Mouse (Mus musculus) MEL (cell line): Measurements from ENCODE around the gene Abhd8. TPM values are rescaled to one million over a fixed set of nuclear protein-coding genes. Genes with fewer than 3 reads are reported as not detected.

ENCODE experiments used
- DNase-seq: peaks from one replicate; pipeline ENCODE4 v3.0.0; 2011; ENCODE audit warnings: low read depth, low spot score
- H3K27ac ChIP-seq: 2 replicates; pipeline ENCODE4 v1.5.1; 2012; ENCODE audit warnings: low read depth, mild to moderate bottlenecking, control low read depth, low read length, moderate library complexity; ENCODE audit not compliant: control insufficient read depth
- H3K27me3 ChIP-seq, 2 experiments: fragments of 150-350 bp in 1 of 2; sonication (generic) in 1 of 2; 2 replicates each; pipeline ENCODE4 v1.6.1; 2012; ENCODE audit warnings: low read length in 2 of 2, mild to moderate bottlenecking in 2 of 2, improper control_type of control experiment in 1 of 2, moderate library complexity in 1 of 2; ENCODE audit not compliant: insufficient read depth in 2 of 2, control insufficient read depth in 1 of 2
- H3K36me3 ChIP-seq, 2 experiments: 2 replicates each; pipeline ENCODE4 v1.6.1; 2012 to 2014; ENCODE audit warnings: low read length in 2 of 2, improper control_type of control experiment in 1 of 2, inconsistent platforms in 1 of 2, mild to moderate bottlenecking in 1 of 2; ENCODE audit not compliant: insufficient read depth in 2 of 2, control insufficient read depth in 1 of 2
- H3K4me1 ChIP-seq, 2 experiments: fragments of 150-350 bp in 1 of 2; sonication (generic) in 1 of 2; 2 replicates each; pipeline ENCODE4 v1.6.1; 2012; ENCODE audit warnings: low read length in 2 of 2, improper control_type of control experiment in 1 of 2, mild to moderate bottlenecking in 1 of 2; ENCODE audit not compliant: insufficient read depth in 2 of 2, control insufficient read depth in 1 of 2
- H3K4me3 ChIP-seq, 2 experiments: fragments of 150-350 bp in 1 of 2; sonication (generic) in 1 of 2; 2 replicates each; pipeline ENCODE4 v1.5.1; 2012; ENCODE audit warnings: low read depth in 2 of 2, low read length in 2 of 2, mild to moderate bottlenecking in 2 of 2, moderate library complexity in 2 of 2, control low read depth in 1 of 2, improper control_type of control experiment in 1 of 2; ENCODE audit not compliant: control insufficient read depth in 1 of 2, insufficient read depth in 1 of 2
- H3K79me2 ChIP-seq: 2 replicates; pipeline ENCODE4 v1.6.1; 2012; ENCODE audit warnings: mild to moderate bottlenecking, low read length, moderate library complexity; ENCODE audit not compliant: control insufficient read depth, poor library complexity, insufficient read depth
- H3K9ac ChIP-seq: 2 replicates; pipeline ENCODE4 v1.6.1; 2012; ENCODE audit warnings: low read depth, mild to moderate bottlenecking, control low read depth, low read length, moderate library complexity; ENCODE audit not compliant: control insufficient read depth, poor library complexity, severe bottlenecking
- H3K9me3 ChIP-seq: fragments of 150-350 bp; sonication (generic); replicated peaks from 2 replicates; pipeline ENCODE4 v1.6.1; 2012; ENCODE audit warnings: mild to moderate bottlenecking, low read length, improper control_type of control experiment, moderate library complexity; ENCODE audit not compliant: insufficient read depth
- CHD1 ChIP-seq: IDR thresholded peaks from 2 replicates; pipeline ENCODE4 v1.6.1; 2012; ENCODE audit warnings: low read depth, mild to moderate bottlenecking, inconsistent platforms, low read length, improper control_type of control experiment
- CTCF ChIP-seq, 3 experiments: IDR thresholded peaks in 2 of 3; conservative IDR thresholded peaks in 1 of 3; 2 replicates each; pipeline ENCODE4 v1.5.1; 2011 to 2012; ENCODE audit warnings: low read length in 3 of 3, low read depth in 2 of 3, mild to moderate bottlenecking in 2 of 3, improper control_type of control experiment in 1 of 3, inconsistent platforms in 1 of 3, mixed read lengths in 1 of 3, moderate library complexity in 1 of 3; ENCODE audit not compliant: control insufficient read depth in 1 of 3, insufficient read depth in 1 of 3, poor library complexity in 1 of 3, severe bottlenecking in 1 of 3
- ELF1 ChIP-seq: IDR thresholded peaks from 2 replicates; pipeline ENCODE4 v1.6.1; 2014; ENCODE audit warnings: low read depth, mild to moderate bottlenecking, inconsistent platforms, low read length, improper control_type of control experiment, moderate library complexity
- EP300 ChIP-seq, 2 experiments: IDR thresholded peaks; 2 replicates each; pipeline ENCODE4 v1.6.1; 2011; ENCODE audit warnings: improper control_type of control experiment in 2 of 2, low read length in 2 of 2, low read depth in 1 of 2, mild to moderate bottlenecking in 1 of 2
- GATA1 ChIP-seq: IDR thresholded peaks from 2 replicates; pipeline ENCODE4 v1.6.1; 2011; ENCODE audit warnings: low read depth, low read length, improper control_type of control experiment
- JUND ChIP-seq: IDR thresholded peaks from 2 replicates; pipeline ENCODE4 v1.6.1; 2011; ENCODE audit warnings: low read depth, mild to moderate bottlenecking, improper control_type of control experiment, low read length
- KAT2A ChIP-seq: conservative IDR thresholded peaks from 2 replicates; pipeline ENCODE4 v1.6.1; 2012; ENCODE audit warnings: low read depth, low read length, improper control_type of control experiment, inconsistent platforms
- MEF2A ChIP-seq: IDR thresholded peaks from 2 replicates; pipeline ENCODE4 v1.6.1; 2014; ENCODE audit warnings: low read depth, mild to moderate bottlenecking, inconsistent platforms, low read length, improper control_type of control experiment; ENCODE audit not compliant: poor library complexity, insufficient replicate concordance, severe bottlenecking; ENCODE audit errors: extremely low read depth
- MXI1 ChIP-seq: IDR thresholded peaks from 2 replicates; pipeline ENCODE4 v1.6.1; 2011; ENCODE audit warnings: mild to moderate bottlenecking, low read depth, low read length, improper control_type of control experiment
- MYB ChIP-seq: IDR thresholded peaks from 2 replicates; pipeline ENCODE4 v1.6.1; 2011; ENCODE audit warnings: mild to moderate bottlenecking, low read depth, low read length, improper control_type of control experiment
- NELFE ChIP-seq: IDR thresholded peaks from 2 replicates; pipeline ENCODE4 v1.6.1; 2011; ENCODE audit warnings: low read depth, low read length, improper control_type of control experiment
- POLR2A ChIP-seq, 2 experiments: IDR thresholded peaks; 2 replicates each; pipeline ENCODE4 v1.6.1; 2011 to 2012; ENCODE audit warnings: low read length in 2 of 2, mild to moderate bottlenecking in 2 of 2, control low read depth in 1 of 2, improper control_type of control experiment in 1 of 2, low read depth in 1 of 2, moderate library complexity in 1 of 2; ENCODE audit not compliant: control insufficient read depth in 1 of 2, insufficient read depth in 1 of 2, poor library complexity in 1 of 2
- POLR2AphosphoS2 ChIP-seq: IDR thresholded peaks from 2 replicates; pipeline ENCODE4 v1.6.1; 2011; ENCODE audit warnings: low read length, improper control_type of control experiment
- RAD21 ChIP-seq: IDR thresholded peaks from 2 replicates; pipeline ENCODE4 v1.6.1; 2011; ENCODE audit warnings: mild to moderate bottlenecking, low read depth, low read length, improper control_type of control experiment
- RCOR1 ChIP-seq: IDR thresholded peaks from 2 replicates; pipeline ENCODE4 v1.6.1; 2012; ENCODE audit warnings: low read depth, mild to moderate bottlenecking, inconsistent platforms, low read length, improper control_type of control experiment
- TAL1 ChIP-seq: IDR thresholded peaks from 2 replicates; pipeline ENCODE4 v1.6.1; 2012; ENCODE audit warnings: mild to moderate bottlenecking, inconsistent platforms, low read length, moderate library complexity, mixed read lengths
- TBP ChIP-seq: IDR thresholded peaks from 2 replicates; pipeline ENCODE4 v1.8.0; 2011; ENCODE audit warnings: low read depth, low read length, improper control_type of control experiment
- UBTF ChIP-seq: IDR thresholded peaks from 2 replicates; pipeline ENCODE4 v1.6.1; 2012; ENCODE audit warnings: low read depth, mild to moderate bottlenecking, inconsistent platforms, low read length, improper control_type of control experiment, moderate library complexity, borderline replicate concordance; ENCODE audit not compliant: insufficient read depth
- USF1 ChIP-seq: IDR thresholded peaks from 2 replicates; pipeline ENCODE4 v1.6.1; 2014; ENCODE audit warnings: low read depth, mild to moderate bottlenecking, inconsistent platforms, low read length, improper control_type of control experiment, moderate library complexity
- ZC3H11A ChIP-seq: IDR thresholded peaks from 2 replicates; pipeline ENCODE4 v1.6.1; 2012; ENCODE audit warnings: low read depth, mild to moderate bottlenecking, inconsistent platforms, low read length, improper control_type of control experiment
- ZMIZ1 ChIP-seq: IDR thresholded peaks from 2 replicates; pipeline ENCODE4 v1.6.1; 2012; ENCODE audit warnings: low read depth, mild to moderate bottlenecking, inconsistent platforms, low read length, improper control_type of control experiment, moderate library complexity
- polyA plus RNA-seq, 2 experiments: library from polyadenylated mRNA; stranded (reverse) in 1 of 2; unstranded in 1 of 2; fragments of >175 nt in 1 of 2; fragments of >200 nt in 1 of 2; gene quantifications; 2 replicates each; pipeline versions ENCODE4 v1.2.1 to v1.2.4; 2012; ENCODE audit warnings: low replicate concordance in 2 of 2, low read depth in 1 of 2; ENCODE audit not compliant: insufficient read length in 2 of 2, insufficient read depth in 1 of 2, missing spikeins in 1 of 2
- total RNA-seq: library from RNA; depleted of rRNA; stranded (reverse); fragments of 300-350 nt; gene quantifications from 2 replicates; pipeline ENCODE4 v1.2.3, GENCODE M21; 2012

The Abhd8 gene
- total and polyA plus RNA-seq, 3 experiments: 28.5 to 39.2 TPM; not detected in 1

DNA sequence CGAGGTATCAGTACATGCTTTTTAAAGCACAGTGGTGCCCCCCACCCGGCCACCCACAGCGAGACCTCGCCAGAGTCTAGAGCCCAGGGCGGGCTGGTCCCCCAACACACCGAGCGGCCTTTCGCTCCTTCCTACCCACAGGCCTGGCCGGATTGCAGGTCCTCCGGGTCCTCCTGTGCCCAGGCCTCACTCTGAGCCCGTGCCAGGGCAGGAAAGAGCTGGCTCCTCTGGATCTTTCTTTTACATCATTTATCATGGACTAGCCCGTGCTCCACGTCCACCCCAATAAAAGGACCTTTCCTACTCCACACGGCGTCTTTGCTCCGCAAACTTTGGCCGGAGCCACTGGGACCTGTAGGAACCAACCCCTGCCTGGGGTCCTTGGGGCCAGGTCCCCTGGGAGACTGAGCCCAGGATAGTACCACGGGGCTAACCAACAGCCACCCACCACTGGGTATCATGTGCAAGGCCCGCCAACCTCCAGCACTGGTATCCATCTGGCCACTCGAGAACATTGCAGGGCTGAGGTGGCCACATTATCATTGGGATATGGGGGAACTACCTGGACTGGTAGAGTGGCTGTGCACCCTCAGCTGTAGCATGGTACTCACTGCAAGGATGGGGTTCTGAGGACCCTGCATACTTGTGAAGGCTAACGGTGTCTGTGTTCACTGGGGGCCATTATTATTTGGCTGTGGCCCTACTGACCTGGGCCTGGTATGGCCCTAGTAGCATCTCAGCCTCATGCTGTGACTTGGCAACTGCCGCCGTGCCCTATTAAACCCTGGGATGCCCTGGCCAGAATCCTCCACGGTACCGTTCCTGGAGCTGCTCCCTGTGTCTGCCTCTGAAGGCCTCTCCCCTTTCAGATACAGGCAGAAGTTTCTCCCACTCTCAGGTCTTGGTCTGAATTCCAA lies 11.6 kb upstream of the Abhd8 start:
- no peak overlapping the region for H3K27ac ChIP-seq
- peaks cover 0 to 5% of the 10 kb centered on the region in 2 experiments; a peak in 1 of 4 replicates for H3K36me3 ChIP-seq
- H3K4me1 ChIP-seq: peaks cover 0 to 4% of the 10 kb centered on the region in 2 experiments; a peak in 1 of 4 replicates

DNA sequence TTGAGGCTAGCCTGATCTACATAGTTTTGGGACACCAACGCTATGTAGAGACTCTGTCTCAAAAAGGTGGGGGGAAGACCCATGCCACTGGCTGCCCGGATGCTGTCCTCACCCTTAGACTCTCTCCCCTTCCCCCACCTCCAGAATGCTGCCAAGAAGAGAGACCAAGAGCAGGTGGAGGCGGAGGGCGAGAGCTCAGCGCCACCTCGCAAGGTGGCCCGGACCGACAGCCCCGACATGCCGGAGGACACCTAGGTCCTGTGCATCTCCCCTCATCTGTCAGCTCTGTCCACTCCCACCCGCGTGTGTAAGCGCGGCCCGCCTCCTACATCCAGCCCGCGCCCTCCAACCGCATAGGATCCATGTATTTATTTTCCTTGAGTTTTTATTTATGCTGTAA lies 10.9 kb upstream of the Abhd8 start:
- no peak for DNase-seq
- Histone ChIP-seq H3K36me3 (peaks cover 0 to 6% of the 10 kb centered on the region in 2 experiments; a peak in 1 of 4 replicates), H3K9me3 (no peaks in the 10 kb centered on the region), H3K27ac (no peak overlapping the region), H3K79me2 (peaks cover 19% of the 10 kb centered on the region), H3K4me1 (peaks cover 0 to 7% of the 10 kb centered on the region in 2 experiments; a peak in 1 of 4 replicates), H3K4me3 (no peak overlapping the region), H3K9ac (no peak overlapping the region), H3K27me3 (no peaks in the 10 kb centered on the region)
- no peak for TF ChIP-seq MXI1
- no peak for TF ChIP-seq ELF1
- no peak for TF ChIP-seq GATA1
- no peak for TF ChIP-seq POLR2AphosphoS2
- TF ChIP-seq USF1: no peak
- no peak for TF ChIP-seq ZC3H11A
- no peak for TF ChIP-seq KAT2A
- no peak for TF ChIP-seq POLR2A (IDR thresholded peaks at IDR 0.05; ENCODE audit: control insufficient read depth in 1 of 2, insufficient read depth in 1 of 2, low read depth in 1 of 2, low read length in 2 of 2, poor library complexity in 1 of 2)
- TF ChIP-seq, all 39 proteins: peak for 0

More for the DNA sequence above, 11.6 kb upstream of the Abhd8 start:
- no peak for DNase-seq
- no peak overlapping the region for H3K4me3 ChIP-seq
- H3K9me3 ChIP-seq: no peaks in the 10 kb centered on the region
- peaks cover 12% of the 10 kb centered on the region for H3K79me2 ChIP-seq
- no peaks in the 10 kb centered on the region for H3K27me3 ChIP-seq
- no peak for TF ChIP-seq ZMIZ1
- no peak for TF ChIP-seq POLR2AphosphoS2
- TF ChIP-seq EP300 (IDR thresholded peaks at IDR 0.05; ENCODE audit: low read depth in 1 of 2, low read length in 2 of 2): no peak
- no peak for TF ChIP-seq CHD1
- TF ChIP-seq TBP: no peak
- TF ChIP-seq NELFE: no peak
- TF ChIP-seq UBTF: no peak
- no peak for TF ChIP-seq TAL1
- no peak for TF ChIP-seq MEF2A
- TF ChIP-seq KAT2A: no peak
- no peak for TF ChIP-seq MYB
- no peak for TF ChIP-seq RCOR1
- TF ChIP-seq CTCF (IDR thresholded peaks at IDR 0.05 in 2 of 3, conservative IDR thresholded peaks at IDR 0.05 in 1 of 3; ENCODE audit: control insufficient read depth in 1 of 3, insufficient read depth in 1 of 3, low read depth in 2 of 3, low read length in 3 of 3, poor library complexity in 1 of 3, severe bottlenecking in 1 of 3): no peak
- TF ChIP-seq POLR2A (IDR thresholded peaks at IDR 0.05; ENCODE audit: control insufficient read depth in 1 of 2, insufficient read depth in 1 of 2, low read depth in 1 of 2, low read length in 2 of 2, poor library complexity in 1 of 2): no peak
- TF ChIP-seq JUND: no peak
- TF ChIP-seq RAD21: no peak
- TF ChIP-seq ZC3H11A: no peak
- no peak overlapping the region for H3K9ac ChIP-seq
